Mouse (Mus musculus): ENCODE data around the gene Ddah1. TPM values are rescaled to one million over a fixed set of nuclear protein-coding genes. Genes with fewer than 3 reads are reported as not detected.

Gene Ddah1
- polyA plus RNA-seq, 1 experiment from 2014 or later = 28.9 TPM

DNA sequence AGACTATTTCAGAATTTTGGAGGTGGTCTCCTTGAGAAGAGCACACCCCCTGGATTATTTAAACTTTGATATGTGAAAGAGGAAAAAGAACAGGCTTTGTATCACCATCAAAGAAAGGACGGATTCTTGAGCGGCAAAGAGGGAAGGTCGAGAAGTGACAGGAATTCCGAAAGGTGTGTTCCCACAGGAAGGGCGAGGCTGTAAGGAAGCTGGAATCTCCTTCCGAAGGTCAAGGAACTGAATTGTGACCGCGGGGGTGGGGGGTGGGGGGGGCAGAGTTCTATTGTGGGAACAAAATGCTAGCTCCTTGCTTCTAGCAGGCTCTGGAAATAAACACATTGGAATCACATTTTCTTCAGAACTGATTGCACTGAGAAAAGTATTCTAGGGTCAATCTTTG, 1.3 kb upstream of the Ddah1 start:
- peaks cover 14 to 15% of the 10 kb centered on the region in 2 experiments for H3K4me1 ChIP-seq (ENCODE audit: control insufficient read depth in 2 of 2, insufficient read depth in 2 of 2, low read length in 2 of 2)
- no peak overlapping the region for H3K4me3 ChIP-seq (ENCODE audit: control insufficient read depth in 1 of 2, insufficient read depth in 1 of 2, low read depth in 1 of 2, low read length in 2 of 2)
- WGBS = 54% methylated on average over 8 of the region's 8 CpGs
- H3K9ac ChIP-seq (ENCODE audit: low read length) = no peak overlapping the region
- ATAC-seq (ENCODE audit: insufficient number of reproducible peaks, insufficient read depth, low FRiP score, low read depth) = no peak
- no peak overlapping the region for H3K27ac ChIP-seq (replicated peaks in 1 of 2; ENCODE audit: control insufficient read depth in 1 of 2, insufficient read depth in 1 of 2, low read depth in 2 of 2, low read length in 2 of 2)
- no peaks in the 10 kb centered on the region for H3K9me3 ChIP-seq (ENCODE audit: control insufficient read depth, low read length)
- peaks cover 16% of the 10 kb centered on the region for H3K27me3 ChIP-seq (ENCODE audit: control insufficient read depth, insufficient read depth, low read length)
- no peaks in the 10 kb centered on the region for H3K36me3 ChIP-seq (ENCODE audit: control insufficient read depth, insufficient read depth, low read length)
- no peak overlapping the region for H3K4me2 ChIP-seq (ENCODE audit: low read length)

DNA sequence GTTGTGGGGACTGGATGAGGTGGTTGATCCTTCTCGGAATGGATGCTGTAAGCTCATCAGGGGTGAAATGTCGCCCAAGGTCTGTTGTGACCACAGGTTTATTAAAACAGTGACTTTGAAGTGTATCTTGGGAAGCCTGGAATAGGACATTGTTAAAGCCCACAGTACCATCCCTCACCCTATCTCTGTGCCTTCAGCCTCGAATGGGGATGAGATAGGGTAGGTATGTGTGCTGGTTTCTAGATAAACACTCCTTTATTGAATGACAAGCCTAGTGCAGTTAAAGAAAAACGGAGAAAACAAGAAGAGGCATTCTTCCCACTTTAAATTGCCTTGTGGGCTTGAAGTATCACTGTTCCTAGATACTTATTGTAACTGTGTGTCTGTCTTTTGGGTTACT, 631 bp upstream of the Ddah1 start:
- H3K4me1 ChIP-seq (ENCODE audit: control insufficient read depth in 2 of 2, insufficient read depth in 2 of 2, low read length in 2 of 2) = peaks cover 14 to 15% of the 10 kb centered on the region in 2 experiments
- no peak for ATAC-seq (ENCODE audit: insufficient number of reproducible peaks, insufficient read depth, low FRiP score, low read depth)
- peak overlapping the region in 1 of 2 experiments; percentile 62; a peak in 2 of 4 replicates for H3K4me3 ChIP-seq (ENCODE audit: control insufficient read depth in 1 of 2, insufficient read depth in 1 of 2, low read depth in 1 of 2, low read length in 2 of 2)
- no peak overlapping the region for H3K9ac ChIP-seq (ENCODE audit: low read length)
- no peaks in the 10 kb centered on the region for H3K9me3 ChIP-seq (ENCODE audit: control insufficient read depth, low read length)
- H3K4me2 ChIP-seq (ENCODE audit: low read length) = peak overlapping the region; percentile 100
- no peak overlapping the region for H3K27ac ChIP-seq (replicated peaks in 1 of 2; ENCODE audit: control insufficient read depth in 1 of 2, insufficient read depth in 1 of 2, low read depth in 2 of 2, low read length in 2 of 2)
- WGBS = 27% methylated on average over 4 of the region's 4 CpGs
- peaks cover 16% of the 10 kb centered on the region for H3K27me3 ChIP-seq (ENCODE audit: control insufficient read depth, insufficient read depth, low read length)
- H3K36me3 ChIP-seq (ENCODE audit: control insufficient read depth, insufficient read depth, low read length) = no peaks in the 10 kb centered on the region

DNA sequence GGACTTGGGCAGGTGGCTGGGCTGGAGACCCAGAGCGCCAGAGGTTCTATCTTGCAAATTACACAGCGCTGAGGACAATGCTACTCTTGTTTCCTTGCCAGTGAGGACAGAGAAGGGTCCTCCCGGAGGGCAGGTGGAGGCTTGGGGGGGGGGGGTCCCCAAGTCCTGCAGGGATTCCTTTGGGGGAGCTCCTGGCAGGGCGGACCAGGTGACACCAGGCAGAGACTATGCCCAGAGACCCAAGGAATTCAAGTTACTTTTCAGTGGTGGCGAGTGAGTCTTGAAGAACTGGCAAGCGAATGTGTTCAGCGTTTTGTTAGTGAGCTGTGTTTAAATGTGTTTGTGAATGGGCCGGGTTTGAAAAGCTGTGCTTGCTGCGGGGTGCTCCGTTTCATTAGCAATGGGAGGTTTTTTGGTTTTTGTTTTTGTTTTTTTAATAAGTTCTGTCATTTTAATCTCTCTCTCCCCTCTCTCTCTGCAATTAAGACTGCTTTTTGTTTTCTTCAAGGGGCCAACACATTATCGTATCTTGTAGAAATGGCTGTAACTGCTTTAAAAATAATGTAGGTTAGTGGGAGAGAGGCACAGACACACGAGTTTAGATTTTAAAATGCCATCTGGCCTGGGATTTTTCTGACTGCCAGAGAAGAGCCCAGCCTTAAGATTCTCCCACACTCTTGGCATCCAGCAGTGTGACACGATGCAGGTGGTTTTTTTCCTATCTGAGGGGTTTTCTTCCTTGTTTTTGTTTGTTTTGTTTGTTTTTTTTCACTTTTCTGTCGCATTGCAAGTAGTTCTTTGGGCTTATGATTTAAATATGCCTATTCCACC, 1.1 kb downstream of the Ddah1 start:
- peak overlapping the region; percentile 52 to 62 for H3K4me3 ChIP-seq (ENCODE audit: control insufficient read depth in 1 of 2, insufficient read depth in 1 of 2, low read depth in 1 of 2, low read length in 2 of 2)
- 26% methylated on average over 13 of the region's 14 CpGs for WGBS
- peak; percentile 33; the same call in 1 of the 2 replicates for ATAC-seq (ENCODE audit: insufficient number of reproducible peaks, insufficient read depth, low FRiP score, low read depth)

DNA sequence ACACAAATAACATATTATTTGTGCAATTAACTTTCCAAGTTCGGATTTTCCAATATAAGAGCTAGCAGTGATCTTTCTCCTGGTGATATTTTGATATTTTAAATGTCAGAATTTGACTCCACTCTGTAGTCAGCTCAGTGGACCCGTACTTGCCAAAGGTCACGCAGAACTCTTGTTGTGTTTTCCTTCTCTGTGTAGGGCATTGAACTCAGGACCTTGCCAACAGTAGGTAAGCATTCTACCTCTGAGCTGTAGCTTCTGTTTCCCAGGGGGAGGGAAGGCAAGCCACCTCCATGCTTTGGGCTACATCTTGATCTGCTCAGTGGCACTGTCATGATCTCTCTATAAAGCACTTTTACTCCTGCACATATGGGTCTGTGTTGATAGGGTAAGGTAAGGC, 2.1 kb downstream of the Ddah1 start:
- no peak overlapping the region for H3K9ac ChIP-seq (ENCODE audit: low read length)
- H3K36me3 ChIP-seq (ENCODE audit: control insufficient read depth, insufficient read depth, low read length) = no peaks in the 10 kb centered on the region
- no peak overlapping the region for H3K4me3 ChIP-seq (ENCODE audit: control insufficient read depth in 1 of 2, insufficient read depth in 1 of 2, low read depth in 1 of 2, low read length in 2 of 2)
- H3K4me2 ChIP-seq (ENCODE audit: low read length) = no peak overlapping the region
- 95% methylated on average over 3 of the region's 3 CpGs for WGBS
- no peaks in the 10 kb centered on the region for H3K9me3 ChIP-seq (ENCODE audit: control insufficient read depth, low read length)
- H3K27me3 ChIP-seq (ENCODE audit: control insufficient read depth, insufficient read depth, low read length) = peaks cover 16% of the 10 kb centered on the region
- ATAC-seq (ENCODE audit: insufficient number of reproducible peaks, insufficient read depth, low FRiP score, low read depth) = no peak
- peaks cover 14 to 15% of the 10 kb centered on the region in 2 experiments for H3K4me1 ChIP-seq (ENCODE audit: control insufficient read depth in 2 of 2, insufficient read depth in 2 of 2, low read length in 2 of 2)
- H3K27ac ChIP-seq (replicated peaks in 1 of 2; ENCODE audit: control insufficient read depth in 1 of 2, insufficient read depth in 1 of 2, low read depth in 2 of 2, low read length in 2 of 2) = no peak overlapping the region

More for the DNA sequence above, 1.1 kb downstream of the Ddah1 start:
- Histone ChIP-seq H3K9ac (ENCODE audit: low read length) (peak overlapping the region; percentile 80), H3K4me1 (ENCODE audit: control insufficient read depth in 2 of 2, insufficient read depth in 2 of 2, low read length in 2 of 2) (peaks cover 14 to 15% of the 10 kb centered on the region in 2 experiments), H3K27me3 (ENCODE audit: control insufficient read depth, insufficient read depth, low read length) (peaks cover 16% of the 10 kb centered on the region), H3K9me3 (ENCODE audit: control insufficient read depth, low read length) (no peaks in the 10 kb centered on the region), H3K27ac (replicated peaks in 1 of 2; ENCODE audit: control insufficient read depth in 1 of 2, insufficient read depth in 1 of 2, low read depth in 2 of 2, low read length in 2 of 2) (no peak overlapping the region), H3K4me2 (ENCODE audit: low read length) (peak overlapping the region; percentile 100), H3K36me3 (ENCODE audit: control insufficient read depth, insufficient read depth, low read length) (no peaks in the 10 kb centered on the region)

DNA sequence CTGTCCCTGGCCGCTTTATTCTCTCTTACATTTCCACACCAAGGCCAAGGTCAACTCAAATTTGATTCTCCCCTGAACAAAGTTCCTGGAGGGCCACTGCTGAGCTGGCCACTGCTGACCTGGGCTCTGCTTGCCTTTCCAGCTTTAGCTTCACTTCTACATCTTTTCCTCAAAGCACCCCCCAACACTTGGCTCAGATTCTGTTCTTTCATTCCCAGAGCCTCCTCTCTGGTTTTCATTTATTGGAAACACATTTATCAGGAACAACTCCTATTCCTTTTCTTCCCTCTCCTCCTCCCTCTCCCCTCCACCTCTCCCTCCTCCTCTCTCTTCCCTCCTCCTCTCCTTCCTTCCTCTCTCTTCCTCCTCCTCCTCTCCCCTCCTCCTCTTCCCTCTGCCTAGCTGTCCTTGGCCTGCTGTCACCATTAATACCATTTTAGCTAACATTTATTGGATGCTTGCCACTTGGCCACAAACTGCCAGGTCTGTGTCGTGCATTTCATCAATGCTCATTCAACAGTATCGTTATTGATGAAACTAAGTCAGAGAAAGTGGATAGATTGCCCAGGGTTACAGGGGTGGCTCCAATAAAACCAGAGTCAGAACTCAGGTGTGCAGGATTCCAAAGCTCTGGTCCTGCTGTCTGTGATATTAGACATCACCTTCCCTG, 3.2 kb downstream of the Ddah1 start:
- H3K27me3 ChIP-seq (ENCODE audit: control insufficient read depth, insufficient read depth, low read length) = peaks cover 16% of the 10 kb centered on the region

DNA sequence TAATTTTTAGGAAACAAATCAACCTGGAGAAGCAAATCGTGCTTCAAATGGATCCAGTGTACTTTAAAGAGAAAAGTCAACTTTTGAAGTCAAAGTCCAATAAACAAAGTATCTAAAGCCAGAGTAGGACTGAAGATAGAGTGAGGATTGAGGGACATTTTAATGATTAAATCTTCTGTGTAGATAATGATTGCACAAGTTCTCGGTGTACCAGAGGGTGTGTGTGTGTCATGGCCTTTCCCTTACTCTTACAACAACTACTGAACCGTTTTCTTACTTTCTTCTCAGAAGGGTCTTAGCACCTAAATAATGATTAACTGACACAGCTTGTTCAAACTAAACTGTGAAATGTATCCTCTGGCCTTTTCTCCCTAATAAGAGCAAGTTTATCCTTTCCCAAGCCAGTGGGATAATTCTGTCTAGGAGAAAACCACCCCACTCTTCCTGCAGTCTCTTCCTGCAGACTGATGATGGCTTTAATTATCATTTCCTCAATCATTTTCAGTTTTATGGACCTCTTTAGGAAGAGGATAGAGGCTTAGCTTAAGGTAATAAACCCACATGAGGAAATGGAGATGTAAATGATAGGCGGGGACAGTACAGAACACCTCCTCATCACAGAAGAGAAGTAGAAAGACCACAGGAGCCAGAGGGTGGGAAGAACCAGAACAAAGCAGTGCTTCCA, 4.6 kb downstream of the Ddah1 start:
- Histone ChIP-seq H3K36me3 (ENCODE audit: control insufficient read depth, insufficient read depth, low read length) (no peaks in the 10 kb centered on the region), H3K4me1 (ENCODE audit: control insufficient read depth in 2 of 2, insufficient read depth in 2 of 2, low read length in 2 of 2) (peaks cover 9 to 12% of the 10 kb centered on the region in 2 experiments), H3K4me3 (ENCODE audit: control insufficient read depth in 1 of 2, insufficient read depth in 1 of 2, low read depth in 1 of 2, low read length in 2 of 2) (no peak overlapping the region), H3K9me3 (ENCODE audit: control insufficient read depth, low read length) (no peaks in the 10 kb centered on the region), H3K27ac (replicated peaks in 1 of 2; ENCODE audit: control insufficient read depth in 1 of 2, insufficient read depth in 1 of 2, low read depth in 2 of 2, low read length in 2 of 2) (no peak overlapping the region), H3K4me2 (ENCODE audit: low read length) (no peak overlapping the region), H3K9ac (ENCODE audit: low read length) (no peak overlapping the region), H3K27me3 (ENCODE audit: control insufficient read depth, insufficient read depth, low read length) (peaks cover 8% of the 10 kb centered on the region)
- WGBS = 86% methylated on average over 4 of the region's 4 CpGs
- ATAC-seq (ENCODE audit: insufficient number of reproducible peaks, insufficient read depth, low FRiP score, low read depth) = no peak

More for the DNA sequence above, 3.2 kb downstream of the Ddah1 start:
- 76% methylated on average over 3 of the region's 3 CpGs for WGBS
- Histone ChIP-seq H3K9me3 (ENCODE audit: control insufficient read depth, low read length) (no peaks in the 10 kb centered on the region), H3K4me2 (ENCODE audit: low read length) (no peak overlapping the region), H3K9ac (ENCODE audit: low read length) (no peak overlapping the region), H3K4me1 (ENCODE audit: control insufficient read depth in 2 of 2, insufficient read depth in 2 of 2, low read length in 2 of 2) (peaks cover 14 to 15% of the 10 kb centered on the region in 2 experiments), H3K36me3 (ENCODE audit: control insufficient read depth, insufficient read depth, low read length) (no peaks in the 10 kb centered on the region), H3K27ac (replicated peaks in 1 of 2; ENCODE audit: control insufficient read depth in 1 of 2, insufficient read depth in 1 of 2, low read depth in 2 of 2, low read length in 2 of 2) (no peak overlapping the region), H3K4me3 (ENCODE audit: control insufficient read depth in 1 of 2, insufficient read depth in 1 of 2, low read depth in 1 of 2, low read length in 2 of 2) (no peak overlapping the region)
- no peak for ATAC-seq (ENCODE audit: insufficient number of reproducible peaks, insufficient read depth, low FRiP score, low read depth)

DNA sequence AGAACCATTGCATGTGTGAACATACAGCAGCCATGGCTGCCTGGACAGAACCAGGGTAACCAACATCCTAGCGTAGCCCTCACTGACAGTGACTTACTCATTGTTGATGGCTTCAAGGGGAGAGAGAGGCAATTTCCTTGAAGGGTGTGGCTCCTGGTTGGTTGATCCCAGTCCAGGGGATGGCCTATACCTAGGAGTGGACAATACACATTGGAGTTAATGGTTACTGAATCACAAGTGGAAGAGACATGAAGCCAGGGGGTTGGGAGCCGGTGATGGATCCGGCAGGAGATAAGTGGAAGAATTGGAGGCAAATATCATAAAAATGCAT, 5.1 kb downstream of the Ddah1 start:
- Histone ChIP-seq H3K4me1 (ENCODE audit: control insufficient read depth in 2 of 2, insufficient read depth in 2 of 2, low read length in 2 of 2) (peaks cover 6 to 8% of the 10 kb centered on the region in 2 experiments), H3K27ac (replicated peaks in 1 of 2; ENCODE audit: control insufficient read depth in 1 of 2, insufficient read depth in 1 of 2, low read depth in 2 of 2, low read length in 2 of 2) (no peak overlapping the region), H3K9ac (ENCODE audit: low read length) (no peak overlapping the region), H3K27me3 (ENCODE audit: control insufficient read depth, insufficient read depth, low read length) (0 out of 2 replicates have a peak, but pooled peaks cover 4% of the 10 kb centered on the region), H3K9me3 (ENCODE audit: control insufficient read depth, low read length) (no peaks in the 10 kb centered on the region), H3K36me3 (ENCODE audit: control insufficient read depth, insufficient read depth, low read length) (no peaks in the 10 kb centered on the region), H3K4me2 (ENCODE audit: low read length) (no peak overlapping the region), H3K4me3 (ENCODE audit: control insufficient read depth in 1 of 2, insufficient read depth in 1 of 2, low read depth in 1 of 2, low read length in 2 of 2) (no peak overlapping the region)
- WGBS = 94% methylated on average over 3 of the region's 3 CpGs
- no peak for ATAC-seq (ENCODE audit: insufficient number of reproducible peaks, insufficient read depth, low FRiP score, low read depth)

All from heart, embryonic 14.5 days (tissue).